Mouse (Mus musculus) hindbrain, embryonic 16.5 days (tissue): Measurements from ENCODE around the gene Upf2. TPM values are rescaled to one million over a fixed set of nuclear protein-coding genes. Genes with fewer than 3 reads are reported as not detected.
"Not testable (repeated sequence)": the region's sequence is repeated elsewhere in the genome, so short reads cannot be mapped to it uniquely, and the experiment has no call there.

Experiments
- ATAC-seq: fragments of 200-750 bp; cut with Nextera tagmentation; 2 replicates; pipeline ENCODE4 v1.8.0; 2017; ENCODE audit warnings: moderate TSS enrichment, moderate library complexity
- H3K27ac ChIP-seq: fragments of 300-500 bp; sonication (generic); 2 replicates; pipeline ENCODE4 v1.5.1; 2014; ENCODE audit warnings: low read depth, mild to moderate bottlenecking, control low read depth, low read length, moderate library complexity
- H3K27me3 ChIP-seq: fragments of 300-500 bp; sonication (generic); replicated peaks from 2 replicates; pipeline ENCODE4 v1.6.1; 2014; ENCODE audit warnings: low read length; ENCODE audit not compliant: control insufficient read depth, insufficient read depth
- H3K36me3 ChIP-seq: fragments of 300-500 bp; sonication (generic); 2 replicates; pipeline ENCODE4 v1.6.1; 2014; ENCODE audit warnings: mild to moderate bottlenecking, low read length, moderate library complexity, mixed read lengths; ENCODE audit not compliant: control insufficient read depth, insufficient read depth
- H3K4me1 ChIP-seq: fragments of 300-500 bp; sonication (generic); 2 replicates; pipeline ENCODE4 v1.6.1; 2014; ENCODE audit warnings: low read depth, low read length; ENCODE audit not compliant: control insufficient read depth, insufficient read depth
- H3K4me2 ChIP-seq: fragments of 300-500 bp; sonication (generic); 2 replicates; pipeline ENCODE4 v1.6.1; 2014; ENCODE audit warnings: mild to moderate bottlenecking, low read length, control low read depth, moderate library complexity
- H3K4me3 ChIP-seq: fragments of 300-500 bp; sonication (generic); 2 replicates; pipeline ENCODE4 v1.5.1; 2014; ENCODE audit warnings: mild to moderate bottlenecking, low read length, control low read depth, moderate library complexity
- H3K9ac ChIP-seq: fragments of 300-500 bp; sonication (generic); 2 replicates; pipeline ENCODE4 v1.6.1; 2014; ENCODE audit warnings: low read depth, mild to moderate bottlenecking, control low read depth, low read length, moderate library complexity
- H3K9me3 ChIP-seq: fragments of 300-500 bp; sonication (generic); 2 replicates; pipeline ENCODE4 v1.6.1; 2014; ENCODE audit warnings: mild to moderate bottlenecking, low read length, moderate library complexity; ENCODE audit not compliant: control insufficient read depth
- WGBS: fragments of 180-500 bp; shearing (Covaris S2); extraction: QIAGEN DNeasy Blood & Tissue Kit; methylation state at CpG from one replicate; pipeline ENCODE4 v1.1.7; 2014; 5-methylcytosine and 5-hydroxymethylcytosine counted together
- polyA plus RNA-seq: library from polyadenylated mRNA; unstranded; fragments of >200 nt; fragmentation: Nextera tagmentation; extraction: Ambion mirVana; gene quantifications from 2 replicates; pipeline ENCODE4 v1.2.1, GENCODE M21; 2015

The Upf2 gene
- polyA plus RNA-seq, 1 experiment from 2014 or later, result 6.4 TPM

DNA sequence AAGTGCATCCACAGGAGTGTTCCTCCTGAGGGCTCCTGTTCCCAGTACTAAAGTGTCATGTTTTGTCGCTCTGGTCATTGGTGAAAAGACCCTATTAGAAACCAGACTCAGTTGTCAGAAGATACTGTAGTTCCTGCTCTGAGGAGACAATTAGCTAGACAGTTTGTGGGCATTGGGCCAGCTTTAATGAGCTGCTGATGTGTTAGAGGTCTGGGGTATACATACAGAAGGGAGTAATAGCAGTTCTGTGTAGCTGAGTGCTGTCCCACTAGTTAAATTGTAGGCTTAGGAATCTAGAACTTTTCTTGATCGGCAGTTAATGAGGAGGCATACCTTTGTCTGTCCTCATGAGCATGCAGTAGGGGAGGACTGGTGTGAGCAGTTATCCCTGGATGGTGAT lies 11.0 kb downstream of the Upf2 start:
- H3K4me1 ChIP-seq, result no peaks in the 10 kb centered on the region
- no peaks in the 10 kb centered on the region for H3K9me3 ChIP-seq
- no peak; the same call in 1 of the 2 replicates for ATAC-seq
- H3K4me2 ChIP-seq, result no peak overlapping the region
- WGBS, result 60% methylated on average over 2 of the region's 2 CpGs
- no peak overlapping the region for H3K9ac ChIP-seq
- H3K36me3 ChIP-seq, result peaks cover 24% of the 10 kb centered on the region
- H3K27ac ChIP-seq, result no peak overlapping the region
- H3K4me3 ChIP-seq, result no peak overlapping the region
- H3K27me3 ChIP-seq, result no peaks in the 10 kb centered on the region

- WGBS, result 96% methylated on average over 4 of the region's 4 CpGs
- ATAC-seq, H3K9me3 ChIP-seq, H3K9ac ChIP-seq, H3K4me3 ChIP-seq, H3K27ac ChIP-seq, H3K4me1 ChIP-seq, H3K27me3 ChIP-seq, H3K4me2 ChIP-seq: not testable (repeated sequence)
- H3K36me3 ChIP-seq, result peaks cover 15% of the 10 kb centered on the region
These were observed 12.5 kb downstream of the Upf2 start for GRCm38 (mm10) chr2:5963729-5964128.

DNA sequence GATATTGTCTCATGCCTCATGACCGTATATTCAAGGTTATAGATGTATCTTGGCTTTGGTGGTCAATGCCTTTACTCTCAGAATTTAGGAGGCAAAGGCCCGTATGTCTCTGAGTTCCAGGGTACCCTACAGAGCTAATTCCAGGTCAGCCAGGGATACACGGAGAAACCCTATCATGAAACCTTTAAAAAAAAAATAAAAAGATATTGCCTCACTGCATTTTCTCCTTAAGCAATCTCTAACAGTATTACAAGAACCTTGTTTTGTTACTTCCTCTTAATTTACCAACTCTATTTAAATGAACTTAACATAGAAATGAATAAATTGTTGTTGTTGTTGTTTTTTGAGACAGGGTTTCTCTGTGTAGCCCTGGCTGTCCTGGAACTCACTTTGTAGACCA lies 14.7 kb downstream of the Upf2 start:
- H3K27ac ChIP-seq, result no peak overlapping the region

DNA sequence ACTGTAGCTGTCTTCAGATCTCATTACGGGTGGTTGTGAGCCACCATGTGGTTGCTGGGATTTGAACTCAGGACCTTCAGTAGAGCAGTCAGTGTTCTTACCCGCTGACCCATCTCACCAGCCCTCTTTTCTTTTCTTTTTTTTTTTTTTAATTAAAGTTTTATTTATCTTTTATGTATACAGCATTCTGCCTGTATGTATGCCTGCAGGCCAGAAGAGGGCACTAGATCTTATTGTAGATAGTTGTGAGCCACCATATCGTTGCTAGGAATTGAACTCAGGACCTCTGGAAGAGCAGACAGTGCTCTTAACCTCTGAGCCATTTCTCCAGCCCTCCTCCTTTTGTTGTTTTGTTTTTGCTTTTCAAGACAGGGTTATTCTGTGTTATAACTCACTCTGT lies 19.4 kb downstream of the Upf2 start:
- not testable (repeated sequence) for H3K4me1 ChIP-seq, H3K9ac ChIP-seq, H3K27ac ChIP-seq, ATAC-seq, H3K4me2 ChIP-seq, H3K4me3 ChIP-seq, H3K9me3 ChIP-seq, H3K36me3 ChIP-seq, H3K27me3 ChIP-seq
- WGBS, result 94% methylated on average over 3 of the region's 3 CpGs

More for the DNA sequence above, 14.7 kb downstream of the Upf2 start:
- no peaks in the 10 kb centered on the region for H3K4me1 ChIP-seq
- peaks cover 11% of the 10 kb centered on the region; the same call in 1 of the 2 replicates for H3K36me3 ChIP-seq
- ATAC-seq, result no peak
- H3K4me3 ChIP-seq, result no peak overlapping the region
- 92% methylated on average over 3 of the region's 3 CpGs for WGBS
- no peaks in the 10 kb centered on the region for H3K27me3 ChIP-seq
- H3K9ac ChIP-seq, result no peak overlapping the region
- no peaks in the 10 kb centered on the region for H3K9me3 ChIP-seq
- no peak overlapping the region for H3K4me2 ChIP-seq

DNA sequence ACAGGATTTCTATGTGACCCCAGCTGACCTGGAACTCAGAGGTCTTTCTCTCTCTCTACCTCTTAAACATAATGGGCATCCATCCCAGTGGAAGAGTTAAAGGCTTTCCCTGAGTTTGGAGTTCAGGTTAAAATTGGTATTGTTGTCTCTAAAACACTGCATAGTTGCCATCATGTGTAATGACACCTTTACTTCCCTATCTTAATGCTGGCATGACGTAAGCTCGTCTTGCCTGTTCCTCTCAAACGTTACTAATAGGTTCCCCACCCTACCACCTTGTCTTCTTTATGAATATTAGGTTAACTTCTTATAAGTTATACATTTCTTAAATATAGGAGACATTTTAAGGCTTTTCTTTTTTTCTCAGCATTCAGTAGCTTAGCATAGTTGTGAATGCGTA lies 26.3 kb downstream of the Upf2 start:
- WGBS, result 92% methylated on average over 4 of the region's 4 CpGs
- H3K27ac ChIP-seq, result no peak overlapping the region
- H3K4me3 ChIP-seq, result no peak overlapping the region
- H3K27me3 ChIP-seq, result no peaks in the 10 kb centered on the region
- H3K9me3 ChIP-seq, result no peaks in the 10 kb centered on the region
- H3K36me3 ChIP-seq, result peaks cover 13% of the 10 kb centered on the region
- no peak overlapping the region for H3K9ac ChIP-seq
- no peak for ATAC-seq
- H3K4me1 ChIP-seq, result no peaks in the 10 kb centered on the region
- no peak overlapping the region for H3K4me2 ChIP-seq

DNA sequence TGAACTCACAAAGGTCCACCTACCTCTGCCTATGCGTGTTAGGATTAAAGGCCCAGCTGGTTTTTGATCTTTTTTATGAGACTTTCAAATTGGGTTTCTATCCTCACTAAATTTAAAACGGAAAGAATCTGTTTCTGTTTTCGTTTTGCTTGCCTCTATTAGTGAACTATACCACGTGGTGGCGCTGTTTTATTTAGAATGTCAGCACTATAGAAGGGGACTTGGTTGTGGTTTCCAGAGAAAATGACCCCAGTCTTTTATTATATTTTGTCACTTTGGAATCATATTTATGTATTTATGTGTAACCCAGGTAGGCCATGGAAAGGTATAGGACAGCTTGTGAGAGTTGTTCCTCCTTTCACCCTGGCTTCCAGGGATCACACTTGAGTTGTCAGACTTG lies 44.3 kb downstream of the Upf2 start:
- H3K4me2 ChIP-seq, result no peak overlapping the region
- H3K27me3 ChIP-seq, result no peaks in the 10 kb centered on the region
- H3K4me1 ChIP-seq, result no peaks in the 10 kb centered on the region
- H3K9me3 ChIP-seq, result no peaks in the 10 kb centered on the region
- H3K4me3 ChIP-seq, result no peak overlapping the region
- H3K27ac ChIP-seq, result no peak overlapping the region
- 30% methylated on average over 5 of the region's 5 CpGs for WGBS
- H3K9ac ChIP-seq, result no peak overlapping the region
- ATAC-seq, result 0 out of 2 replicates have a peak, but pooled peaks have one; percentile 56
- 0 out of 2 replicates have a peak, but pooled peaks cover 2% of the 10 kb centered on the region for H3K36me3 ChIP-seq

- Histone ChIP-seq H3K27ac (no peak overlapping the region), H3K27me3 (no peaks in the 10 kb centered on the region), H3K4me1 (no peaks in the 10 kb centered on the region), H3K36me3 (no peaks in the 10 kb centered on the region), H3K4me3 (no peak overlapping the region), H3K4me2 (no peak overlapping the region), H3K9ac (no peak overlapping the region), H3K9me3 (no peaks in the 10 kb centered on the region)
- no peak for ATAC-seq
- 97% methylated on average over 3 of the region's 3 CpGs for WGBS
These were observed 52.7 kb downstream of the Upf2 start for GRCm38 (mm10) chr2:6003949-6004348.

DNA sequence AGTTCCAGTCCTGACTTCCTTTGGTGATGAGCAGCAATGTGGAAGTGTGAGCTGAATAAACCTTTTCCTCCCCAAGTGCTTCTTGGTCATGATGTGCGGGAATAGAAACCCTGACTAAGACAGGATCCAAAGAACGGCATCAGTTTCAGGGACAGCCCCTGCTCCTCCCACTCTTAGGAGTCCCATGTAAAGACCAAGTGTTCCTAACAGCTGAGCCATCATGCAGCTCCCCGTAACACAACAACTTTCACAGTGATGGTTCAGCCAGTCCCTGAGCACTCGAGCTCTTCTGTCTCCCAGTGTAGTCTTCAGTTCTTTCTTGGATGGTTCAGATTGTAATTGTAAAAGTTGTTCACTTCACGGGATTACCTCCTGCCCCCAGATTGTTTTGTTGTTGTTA lies 63.3 kb downstream of the Upf2 start:
- Histone ChIP-seq H3K4me1 (no peaks in the 10 kb centered on the region), H3K36me3 (0 out of 2 replicates have a peak, but pooled peaks cover 2% of the 10 kb centered on the region), H3K4me2 (no peak overlapping the region), H3K9me3 (no peaks in the 10 kb centered on the region), H3K27ac (no peak overlapping the region), H3K27me3 (no peaks in the 10 kb centered on the region), H3K4me3 (no peak overlapping the region), H3K9ac (no peak overlapping the region)
- WGBS, result 91% methylated on average over 5 of the region's 5 CpGs
- ATAC-seq, result no peak

DNA sequence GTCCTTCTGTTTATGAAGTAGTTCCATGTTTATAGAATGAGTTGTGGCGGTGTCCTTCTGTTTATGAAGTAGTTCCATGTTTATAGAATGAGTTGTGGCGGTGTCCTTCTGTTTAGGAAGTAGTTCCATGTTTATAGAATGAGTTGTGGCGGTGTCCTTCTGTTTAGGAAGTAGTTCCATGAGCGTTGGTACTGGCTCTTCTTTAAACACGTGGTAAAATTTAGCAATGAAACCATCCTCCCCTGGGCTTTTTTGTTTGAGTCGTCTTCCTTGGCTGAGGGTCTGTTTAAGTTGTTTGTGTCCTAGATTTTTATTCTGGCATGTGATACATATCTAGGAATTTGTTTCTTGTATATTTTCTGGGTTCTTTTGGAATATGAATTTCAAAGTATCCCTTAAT lies 63.9 kb downstream of the Upf2 start:
- not testable (repeated sequence) for H3K9me3 ChIP-seq, H3K36me3 ChIP-seq, H3K4me1 ChIP-seq, H3K4me3 ChIP-seq, ATAC-seq, H3K9ac ChIP-seq, H3K4me2 ChIP-seq, H3K27ac ChIP-seq, H3K27me3 ChIP-seq
- WGBS, result 89% methylated on average over 6 of the region's 6 CpGs

GRCm38 (mm10) chr2:6020570-6020969 lies 69.3 kb downstream of the Upf2 start:
- H3K27me3 ChIP-seq, result no peaks in the 10 kb centered on the region
- ATAC-seq, result no peak
- H3K27ac ChIP-seq, result no peak overlapping the region
- H3K9me3 ChIP-seq, result no peaks in the 10 kb centered on the region
- no peak overlapping the region for H3K9ac ChIP-seq
- H3K36me3 ChIP-seq, result peaks cover 12% of the 10 kb centered on the region; the same call in 1 of the 2 replicates
- H3K4me1 ChIP-seq, result no peaks in the 10 kb centered on the region
- no peak overlapping the region for H3K4me2 ChIP-seq
- H3K4me3 ChIP-seq, result no peak overlapping the region
